Mouse (Mus musculus) adrenal gland, postnatal 10 days (tissue): ENCODE results near the gene Adcy5. TPM values are rescaled to one million over a fixed set of nuclear protein-coding genes. Genes with fewer than 3 reads are reported as not detected.

Experiments used
- DNase-seq: peaks from one replicate; pipeline ENCODE4 v3.0.0; 2021; ENCODE audit warnings: mixed read lengths
- total RNA-seq, 2 experiments: library from RNA; stranded (reverse); gene quantifications; 2 replicates each; pipeline ENCODE4 v1.2.3; 2021

Gene Adcy5
- total RNA-seq, 2 experiments from 2014 or later = 6.6 to 9.0 TPM

DNA sequence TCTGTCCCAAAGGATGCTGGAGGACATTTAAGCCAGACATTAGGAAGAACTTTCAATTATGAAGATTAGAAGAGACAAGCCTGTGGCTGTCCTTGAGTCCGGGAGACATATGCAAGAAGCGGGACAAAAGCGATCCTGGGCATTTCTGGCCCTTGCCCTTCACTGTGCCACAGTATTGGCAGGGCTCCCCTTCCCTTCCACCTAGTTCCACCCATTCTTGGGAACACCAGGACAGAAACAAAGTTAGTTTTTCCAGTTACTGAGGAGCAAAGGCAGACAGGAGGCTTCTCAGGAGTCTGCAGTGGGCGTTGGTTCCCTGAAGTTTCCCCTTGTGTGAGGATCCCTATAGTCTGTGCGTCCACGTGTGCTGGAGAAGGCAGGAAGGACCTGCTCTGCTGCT is 51.7 kb downstream of the Adcy5 start:
- peak; percentile 50 for DNase-seq

DNA sequence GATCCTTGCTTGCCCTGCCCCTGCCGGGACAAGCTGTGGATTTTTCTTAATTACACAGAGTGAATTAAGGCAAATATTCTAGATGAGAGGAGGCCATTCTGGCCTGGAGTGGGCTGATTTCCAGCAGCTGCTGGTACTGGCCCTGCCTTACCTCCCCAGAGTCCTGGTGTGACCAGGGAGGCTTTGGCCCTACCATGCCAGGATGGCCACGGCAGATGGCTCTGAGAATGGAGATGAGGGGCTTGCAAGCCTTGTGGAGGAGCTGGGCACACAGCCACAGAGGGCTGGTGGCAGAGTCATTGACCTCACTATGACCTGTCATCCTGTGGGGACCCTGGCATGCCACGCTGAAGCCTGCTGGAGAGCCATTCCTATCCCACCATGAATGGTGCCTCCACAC is 54.1 kb downstream of the Adcy5 start:
- no peak for DNase-seq

DNA sequence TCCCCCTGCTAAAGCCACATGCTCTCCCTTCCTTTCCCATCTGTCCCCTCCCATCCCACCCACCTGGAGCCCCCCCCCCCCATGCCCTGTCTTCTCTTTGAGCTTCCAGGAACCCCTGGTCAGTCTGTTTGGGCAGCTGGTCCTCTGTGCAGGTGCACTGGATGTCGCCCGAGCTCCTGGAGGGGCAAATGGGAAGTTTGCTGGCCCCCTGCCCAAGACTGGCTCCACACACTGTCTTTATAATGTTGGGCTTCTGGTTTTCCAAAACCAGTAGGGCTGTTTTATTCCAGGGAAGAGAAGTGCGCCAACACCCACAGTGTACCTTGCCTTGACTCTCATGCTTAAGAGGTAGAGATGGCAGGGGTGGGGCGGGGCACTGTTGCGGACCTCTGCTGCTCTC is 55.1 kb downstream of the Adcy5 start:
- no peak for DNase-seq

GRCm38 (mm10) chr16:35215047-35215446 is 60.4 kb downstream of the Adcy5 start:
- DNase-seq = no peak

GRCm38 (mm10) chr16:35215498-35215897 is 60.8 kb downstream of the Adcy5 start:
- no peak for DNase-seq

DNA sequence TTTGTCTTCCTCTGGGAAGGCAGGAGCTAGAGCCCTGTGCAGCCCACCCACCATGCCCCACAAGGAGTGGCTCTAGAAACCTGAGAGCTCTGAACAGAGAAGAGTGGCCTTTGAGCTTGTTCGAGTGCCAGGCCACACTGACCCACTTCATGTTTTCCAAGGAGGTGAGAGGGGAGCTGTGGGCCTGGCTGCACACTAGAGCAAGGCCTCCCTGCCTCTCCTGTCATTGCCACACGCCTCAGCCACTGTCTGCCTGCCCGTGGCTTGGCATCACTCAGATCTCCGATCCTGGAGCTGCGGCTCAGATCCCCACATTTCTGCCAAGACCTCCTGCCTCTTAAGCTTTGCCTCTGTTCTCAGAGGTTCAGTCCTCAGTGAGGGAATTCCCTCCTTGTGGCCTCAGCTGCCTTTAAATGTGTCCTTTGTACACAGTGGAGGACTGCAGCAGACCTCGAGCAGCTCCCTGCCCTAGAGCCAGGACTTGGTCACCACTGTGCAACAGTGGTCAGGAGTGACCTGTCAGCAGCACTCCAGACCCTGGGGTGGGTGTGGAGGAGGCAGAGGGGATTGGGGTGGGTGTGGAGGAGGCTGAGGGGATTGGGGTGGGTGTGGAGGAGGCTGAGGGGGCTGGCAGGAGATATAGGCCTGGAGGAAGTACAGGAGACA is 62.3 kb downstream of the Adcy5 start:
- peak; percentile 60 for DNase-seq

DNA sequence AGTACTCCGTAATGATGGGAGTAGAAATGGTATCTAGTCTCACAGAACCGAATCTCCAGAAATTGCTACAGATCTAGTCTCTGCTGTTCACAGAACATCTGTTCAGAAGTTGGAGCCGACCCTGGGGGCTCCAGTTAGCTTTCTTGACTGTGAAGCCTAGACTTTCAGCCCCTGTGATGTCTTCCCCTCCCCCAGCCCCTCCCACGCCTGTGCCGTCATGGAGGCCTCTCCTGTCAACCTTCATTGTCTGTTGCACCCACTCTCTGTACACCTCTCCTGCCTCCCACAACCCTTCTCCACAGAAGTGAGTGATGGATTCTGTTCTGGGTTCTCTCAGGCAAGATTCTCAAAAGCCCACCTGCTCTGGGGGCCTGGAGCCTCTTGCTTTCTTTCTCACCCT is 65.7 kb downstream of the Adcy5 start:
- DNase-seq = no peak

GRCm38 (mm10) chr16:35221581-35221980 is 66.9 kb downstream of the Adcy5 start:
- DNase-seq = no peak

DNA sequence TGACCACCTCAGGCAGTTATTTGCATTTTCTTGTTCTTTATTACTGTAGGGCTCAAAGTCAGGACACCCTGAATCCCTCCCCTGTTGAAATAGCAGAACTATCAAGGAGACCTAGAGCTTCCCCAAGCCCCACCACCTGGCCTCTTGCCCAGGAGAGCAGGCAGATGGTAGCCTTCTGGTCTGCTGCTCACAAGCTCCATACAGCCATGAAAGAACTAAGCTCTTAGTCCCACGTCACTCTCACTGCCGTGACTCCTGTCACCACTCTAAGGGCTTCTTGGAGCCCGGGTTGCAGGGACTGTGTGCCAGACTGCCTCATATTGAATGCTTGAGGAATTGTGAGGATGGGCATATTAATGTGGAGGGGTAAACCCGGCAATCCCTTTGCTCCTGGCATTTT is 69.3 kb downstream of the Adcy5 start:
- no peak for DNase-seq

DNA sequence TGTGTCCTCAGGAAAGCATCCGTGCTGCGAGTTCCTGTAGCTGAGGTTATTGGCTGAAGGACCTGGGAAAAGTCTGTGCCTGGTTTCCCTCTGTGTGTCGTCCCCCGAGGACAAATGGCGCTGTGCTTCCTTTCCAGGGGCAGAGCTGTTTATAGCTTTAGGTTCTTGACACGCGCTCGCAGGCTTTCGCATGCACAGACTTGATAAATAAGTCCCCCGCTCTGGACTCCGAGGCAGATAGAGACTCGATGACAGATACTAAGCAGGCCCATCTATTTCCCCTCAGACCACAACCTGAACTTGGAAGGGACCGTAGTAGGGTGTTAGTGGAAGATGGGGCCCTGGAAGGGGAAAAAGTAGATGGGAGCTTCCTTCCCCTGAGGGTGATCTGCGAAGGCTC is 70.0 kb downstream of the Adcy5 start:
- DNase-seq = no peak

DNA sequence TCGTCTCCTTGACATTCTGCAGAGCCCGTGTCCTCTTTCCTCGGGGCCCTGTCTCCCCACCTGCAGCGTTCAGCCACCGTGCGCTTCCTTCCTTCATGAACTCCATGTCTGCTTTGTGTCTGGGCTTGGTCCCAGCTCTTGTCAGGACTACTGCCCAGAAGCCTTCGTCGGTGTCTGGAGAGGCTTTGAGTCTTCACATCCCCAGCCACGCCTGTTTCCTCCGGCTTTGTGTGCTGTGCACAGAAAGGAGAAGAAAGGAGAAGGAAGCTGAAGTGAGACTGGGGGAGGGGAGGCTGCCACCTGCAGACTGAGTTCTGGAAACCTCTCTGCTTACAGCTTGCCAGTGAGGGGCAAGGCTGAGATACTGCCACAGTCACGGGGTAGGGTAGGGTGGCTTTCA is 74.9 kb downstream of the Adcy5 start:
- no peak for DNase-seq

GRCm38 (mm10) chr16:35232153-35232750 is 77.6 kb downstream of the Adcy5 start:
- DNase-seq = no peak

GRCm38 (mm10) chr16:35233329-35233728 is 78.7 kb downstream of the Adcy5 start:
- no peak for DNase-seq

DNA sequence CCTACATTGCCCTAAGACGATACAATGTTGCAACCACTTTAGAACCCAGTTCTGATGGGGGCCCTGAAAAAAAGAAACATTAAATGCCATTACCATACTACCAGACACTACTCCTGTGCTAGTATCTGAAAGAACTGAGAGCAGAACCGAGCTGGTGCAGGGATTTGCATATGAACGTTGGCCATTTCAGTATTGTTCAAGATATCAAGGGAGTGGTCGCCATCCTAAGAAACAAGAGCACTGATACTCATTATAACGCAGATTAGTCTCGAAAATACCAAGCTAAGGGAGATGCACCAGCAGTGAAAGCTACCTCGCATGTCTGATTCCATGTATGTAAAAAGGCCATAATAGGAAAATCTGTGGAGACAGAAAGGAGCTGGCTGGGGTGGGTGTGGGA is 82.4 kb downstream of the Adcy5 start:
- no peak for DNase-seq

GRCm38 (mm10) chr16:35239318-35239965 is 84.8 kb downstream of the Adcy5 start:
- no peak for DNase-seq

DNA sequence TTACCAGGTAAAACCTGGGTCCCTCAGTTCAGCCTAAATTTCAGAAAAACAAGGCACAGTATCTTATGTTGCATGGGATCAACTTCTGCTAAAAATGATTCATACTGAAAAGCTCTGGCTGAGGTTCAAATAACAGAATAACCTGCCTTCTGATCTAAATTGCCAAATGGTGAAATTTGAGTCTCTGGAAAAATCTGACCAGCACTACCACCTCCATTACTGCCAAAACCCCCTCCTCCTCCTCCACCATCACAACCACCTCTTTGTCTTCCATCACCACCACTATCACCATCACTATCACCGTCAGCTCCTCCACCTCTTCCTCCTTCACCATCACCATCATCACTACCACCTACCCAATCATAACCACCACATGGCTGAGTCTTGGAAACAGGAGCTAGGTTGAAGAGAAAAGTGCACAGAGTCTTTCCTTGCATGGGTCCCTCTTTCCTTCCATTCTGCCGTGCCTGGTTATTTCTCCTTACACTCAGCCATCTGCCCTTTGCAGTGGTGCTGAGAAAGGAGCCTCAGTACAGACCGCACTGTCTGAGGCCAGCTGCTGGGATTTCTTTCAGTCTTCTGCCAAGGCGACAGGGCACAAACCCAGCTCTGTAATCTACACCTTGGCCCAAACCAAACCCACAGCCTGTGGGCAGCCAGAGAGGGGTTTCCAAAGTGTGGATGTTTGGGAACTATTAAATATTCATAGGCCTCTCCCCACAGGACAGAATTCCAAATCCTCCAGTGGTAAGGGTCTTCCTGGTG is 85.5 kb downstream of the Adcy5 start:
- DNase-seq = no peak

DNA sequence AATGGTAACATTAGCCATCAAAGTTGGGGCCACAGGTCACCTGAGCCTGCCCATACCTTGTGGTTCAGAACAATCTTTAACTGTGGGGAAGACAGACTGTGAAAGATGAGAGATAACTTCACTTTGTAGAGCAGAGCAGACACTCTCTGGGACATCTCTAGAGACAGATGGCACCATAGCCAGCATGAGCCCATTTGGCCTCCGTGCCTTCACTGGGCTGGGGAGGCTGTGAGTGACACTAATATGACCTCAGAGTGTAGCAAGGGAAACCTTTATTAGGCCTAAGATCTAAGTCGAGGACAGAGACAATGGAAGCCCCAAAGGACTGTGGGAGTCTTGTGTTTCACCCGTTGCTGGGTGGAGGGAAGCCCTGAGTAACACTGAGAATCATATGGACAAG is 92.7 kb downstream of the Adcy5 start:
- DNase-seq = no peak

- DNase-seq = peak; percentile 65
Measured at GRCm38 (mm10) chr16:35248825-35249224, 94.1 kb downstream of the Adcy5 start.

DNA sequence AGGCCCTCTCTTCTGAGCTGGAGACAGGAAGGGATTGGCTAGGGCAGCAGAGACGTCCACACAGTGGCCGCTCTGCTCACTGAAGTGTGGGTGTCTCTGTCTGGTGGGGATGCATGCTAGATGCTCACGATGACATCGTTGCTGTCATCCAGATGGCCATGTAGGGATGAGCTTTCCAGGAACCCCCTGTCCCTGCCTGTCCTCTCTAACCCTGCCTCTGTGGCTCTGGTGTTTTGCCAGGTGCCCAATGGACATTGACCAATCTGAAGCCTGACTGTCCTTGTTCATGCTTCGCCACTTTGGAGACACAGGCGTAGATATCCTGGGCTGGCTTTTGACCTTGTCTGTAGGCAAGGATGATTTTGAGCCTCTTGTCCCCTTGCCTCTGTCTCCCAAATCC is 95.1 kb downstream of the Adcy5 start:
- DNase-seq = no peak

DNA sequence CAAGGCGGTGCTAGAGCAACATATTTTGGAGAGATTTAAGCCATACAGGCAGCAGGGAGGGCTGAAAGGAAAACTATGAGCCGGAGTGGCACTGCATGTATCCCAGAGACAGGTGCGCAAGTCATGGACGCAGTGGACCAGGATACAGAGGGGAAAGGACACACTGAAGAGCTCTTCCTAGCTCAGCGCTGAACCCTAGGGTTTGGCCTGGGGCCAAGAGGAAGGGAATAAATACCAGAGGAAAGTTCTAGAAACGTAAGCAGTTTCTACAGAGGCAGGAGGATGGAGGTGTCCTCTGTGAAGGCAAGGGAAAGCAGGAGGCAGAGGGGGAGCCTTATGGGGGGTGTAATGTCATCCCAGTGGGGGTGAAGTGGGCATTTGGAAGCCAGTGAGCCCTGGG is 97.0 kb downstream of the Adcy5 start:
- no peak for DNase-seq

DNA sequence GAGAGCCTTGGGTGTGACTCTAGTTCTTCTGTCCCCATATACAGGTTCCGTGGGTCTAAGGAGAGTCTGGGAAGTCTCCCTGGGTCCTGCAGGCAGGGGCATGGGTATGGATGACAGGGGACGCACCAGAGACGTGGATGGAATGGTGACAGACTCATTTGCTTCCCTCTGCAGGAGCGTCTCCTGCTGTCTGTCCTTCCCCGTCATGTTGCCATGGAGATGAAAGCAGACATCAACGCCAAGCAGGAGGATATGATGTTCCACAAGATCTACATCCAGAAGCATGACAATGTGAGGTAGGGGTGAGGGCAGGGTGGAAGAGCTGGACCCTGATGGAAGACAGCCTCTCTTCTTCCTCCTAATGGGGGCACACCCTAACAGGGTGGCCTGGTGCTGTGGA is 98.3 kb downstream of the Adcy5 start:
- DNase-seq = no peak

- DNase-seq = peak; percentile 35
Measured at GRCm38 (mm10) chr16:35255981-35256380, 101.3 kb downstream of the Adcy5 start.

DNA sequence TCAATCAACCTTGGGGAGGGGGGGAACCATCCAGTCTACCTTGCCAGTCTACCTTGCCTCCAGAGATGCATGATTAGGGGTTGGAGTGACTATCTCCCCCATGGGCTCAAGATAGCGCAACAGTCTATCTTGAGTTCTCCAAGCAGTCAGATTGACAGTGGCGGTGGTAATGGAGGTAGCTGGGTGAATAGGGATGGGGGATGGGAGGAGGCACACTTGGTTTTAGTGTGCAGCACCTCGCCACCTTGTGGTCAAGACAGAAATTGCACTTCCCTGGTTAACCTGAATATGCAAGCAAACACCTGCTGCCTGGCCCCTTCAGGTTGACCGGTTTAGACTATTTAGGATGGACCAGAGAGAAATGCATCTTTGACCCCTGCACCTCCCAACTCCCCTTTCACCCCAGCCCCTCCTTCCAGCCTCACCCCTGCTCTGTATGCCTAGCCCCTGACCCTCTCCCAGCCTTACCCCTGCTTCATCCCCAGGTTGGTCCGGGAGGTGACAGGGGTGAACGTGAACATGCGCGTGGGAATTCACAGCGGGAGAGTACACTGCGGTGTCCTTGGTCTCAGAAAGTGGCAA is 115.8 kb downstream of the Adcy5 start:
- DNase-seq = peak; percentile 89
